Mouse (Mus musculus) ES-E14 (cell line): Measurements from ENCODE around the gene Dvl3.

Experiments used
- HCFC1 ChIP-seq: IDR thresholded peaks from 2 replicates; pipeline ENCODE4 v1.6.1; 2012; ENCODE audit warnings: low read length, inconsistent platforms, borderline replicate concordance; ENCODE audit not compliant: insufficient read depth
- MAFK ChIP-seq: IDR thresholded peaks from 2 replicates; pipeline ENCODE4 v1.6.1; 2014; ENCODE audit warnings: mild to moderate bottlenecking, low read depth, low read length, inconsistent platforms; ENCODE audit not compliant: insufficient read depth

DNA sequence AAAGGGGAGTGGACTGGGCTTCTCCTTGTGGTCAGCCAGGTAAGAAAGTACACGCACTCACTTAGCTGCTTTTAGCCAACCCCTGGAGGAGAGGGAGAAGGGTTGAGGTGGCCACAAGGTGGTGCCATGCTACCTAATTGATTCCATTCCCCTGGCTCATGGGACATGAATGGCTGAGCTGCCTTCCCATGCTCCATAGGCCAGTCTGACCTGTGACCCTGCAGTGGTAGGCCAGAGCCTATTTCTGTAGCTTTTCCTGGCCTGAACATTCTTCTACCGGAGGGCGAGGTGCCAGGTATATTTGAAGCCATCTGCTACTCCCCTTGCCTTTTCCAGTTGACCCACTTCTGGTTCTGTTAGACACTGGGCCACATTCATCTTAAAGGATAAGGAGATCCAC is 7.4 kb upstream of the Dvl3 start:
- TF ChIP-seq MAFK (no peak), HCFC1 (no peak)
